Mouse (Mus musculus) limb, embryonic 10.5 days (tissue): ENCODE measurements around the gene Lipc. TPM values are rescaled to one million over a fixed set of nuclear protein-coding genes. Genes with fewer than 3 reads are reported as not detected.

ENCODE experiments used
- DNase-seq: peaks from one replicate; pipeline ENCODE4 v3.0.0-alpha.2; 2017; ENCODE audit warnings: low spot score
- H3K27ac ChIP-seq: fragments of 300-500 bp; sonication (generic); 2 replicates; pipeline ENCODE4 v1.5.1; 2016; ENCODE audit warnings: mild to moderate bottlenecking
- H3K27me3 ChIP-seq: fragments of 300-500 bp; sonication (generic); 2 replicates; pipeline ENCODE4 v1.6.1; 2016; ENCODE audit warnings: low read depth, mild to moderate bottlenecking; ENCODE audit not compliant: poor library complexity, severe bottlenecking
- H3K36me3 ChIP-seq: fragments of 300-500 bp; sonication (generic); 2 replicates; pipeline ENCODE4 v1.6.1; 2016; ENCODE audit warnings: mild to moderate bottlenecking, moderate library complexity
- H3K4me1 ChIP-seq: fragments of 300-500 bp; sonication (generic); 2 replicates; pipeline ENCODE4 v1.6.1; 2016
- H3K4me3 ChIP-seq: fragments of 300-500 bp; sonication (generic); 2 replicates; pipeline ENCODE4 v1.5.1; 2016; ENCODE audit warnings: mild to moderate bottlenecking, moderate library complexity
- H3K9me3 ChIP-seq: fragments of 300-500 bp; sonication (generic); replicated peaks from 2 replicates; pipeline ENCODE4 v1.6.1; 2016; ENCODE audit warnings: mild to moderate bottlenecking
- WGBS: fragments of 180-500 bp; shearing (Covaris S2); methylation state at CpG from one replicate; pipeline ENCODE4 v1.1.7; 2016; 5-methylcytosine and 5-hydroxymethylcytosine counted together
- polyA plus RNA-seq: library from polyadenylated mRNA; unstranded; fragments of >200 nt; fragmentation: Nextera tagmentation; extraction: Ambion mirVana; gene quantifications from 2 replicates; pipeline ENCODE4 v1.2.1, GENCODE M21; 2016

Gene Lipc
- polyA plus RNA-seq, 1 experiment from 2014 or later: not detected

DNA sequence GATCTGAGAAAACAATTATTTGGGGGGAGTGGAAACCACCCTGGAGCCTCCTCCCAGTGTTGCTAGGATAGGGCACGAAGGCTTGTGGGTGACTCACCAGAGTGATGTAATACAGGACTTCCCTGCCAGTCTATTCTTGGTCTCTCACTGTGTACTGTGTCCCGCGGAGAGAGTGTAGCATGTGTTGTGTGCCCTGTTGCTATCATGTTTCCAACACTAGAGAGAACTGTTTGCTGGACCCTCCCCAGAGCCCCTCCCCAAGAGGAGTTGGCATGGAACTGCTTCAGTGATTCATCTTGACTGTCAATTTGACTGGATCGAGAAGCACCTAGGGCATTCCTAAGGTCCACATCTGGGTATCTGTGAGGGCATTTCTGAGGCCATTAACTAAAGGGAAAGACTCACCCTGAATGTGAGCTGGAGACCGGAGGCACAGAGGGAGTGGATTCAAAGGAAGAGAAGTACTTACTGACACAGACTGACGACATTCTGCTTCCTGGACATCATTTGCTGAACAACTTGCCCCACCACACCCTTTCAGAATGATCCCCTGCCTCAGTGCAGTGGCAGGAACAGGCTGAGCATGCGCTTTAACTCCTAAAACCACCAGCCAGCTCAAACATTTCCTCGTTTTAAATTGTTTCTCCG, 9.2 kb downstream of the Lipc start:
- no peaks in the 10 kb centered on the region for H3K4me1 ChIP-seq
- no peaks in the 10 kb centered on the region for H3K36me3 ChIP-seq
- H3K9me3 ChIP-seq: no peaks in the 10 kb centered on the region
- no peak for DNase-seq
- WGBS: 83% methylated on average over 9 of the region's 9 CpGs
- no peaks in the 10 kb centered on the region for H3K27me3 ChIP-seq
- no peak overlapping the region for H3K27ac ChIP-seq
- no peak overlapping the region for H3K4me3 ChIP-seq

DNA sequence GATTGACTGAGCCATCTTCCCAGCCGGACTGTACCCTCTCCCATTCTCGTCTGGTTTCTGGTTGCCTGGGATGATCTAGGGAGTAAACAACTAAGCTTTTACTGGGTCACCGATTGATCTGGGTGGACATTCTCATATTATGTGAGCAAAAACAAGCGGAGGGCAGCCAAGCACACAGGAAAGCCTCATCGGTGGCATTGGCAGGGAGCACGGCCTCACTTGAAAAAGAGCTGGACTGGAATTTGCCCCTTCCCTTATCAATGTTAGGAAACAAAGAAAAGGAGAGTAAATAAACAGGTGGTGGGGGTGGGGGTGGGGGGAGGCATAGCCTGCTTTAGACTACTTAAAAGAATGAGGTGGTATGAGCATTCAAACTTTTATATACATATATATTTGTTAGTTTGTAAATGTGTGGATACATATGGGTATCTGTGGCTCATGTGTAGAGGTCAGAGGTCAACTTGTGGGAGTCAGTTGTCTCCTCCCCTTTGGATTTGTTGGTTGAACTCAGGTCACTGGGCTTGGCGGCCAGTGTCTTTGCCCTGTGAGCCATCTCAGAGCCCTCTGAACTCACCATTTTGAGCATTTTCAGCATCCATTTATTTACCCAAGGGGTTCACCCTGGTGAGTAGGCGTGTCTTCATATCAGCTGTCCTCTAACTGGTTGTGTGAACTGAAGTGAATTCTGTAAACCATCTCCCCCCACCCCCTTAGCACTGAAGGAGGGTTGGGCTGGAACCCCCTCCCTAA, 12.1 kb downstream of the Lipc start:
- Histone ChIP-seq H3K27ac (no peak overlapping the region), H3K9me3 (no peaks in the 10 kb centered on the region), H3K4me1 (no peaks in the 10 kb centered on the region), H3K27me3 (no peaks in the 10 kb centered on the region), H3K36me3 (no peaks in the 10 kb centered on the region), H3K4me3 (no peak overlapping the region)
- 83% methylated on average over 8 of the region's 8 CpGs for WGBS
- no peak for DNase-seq

DNA sequence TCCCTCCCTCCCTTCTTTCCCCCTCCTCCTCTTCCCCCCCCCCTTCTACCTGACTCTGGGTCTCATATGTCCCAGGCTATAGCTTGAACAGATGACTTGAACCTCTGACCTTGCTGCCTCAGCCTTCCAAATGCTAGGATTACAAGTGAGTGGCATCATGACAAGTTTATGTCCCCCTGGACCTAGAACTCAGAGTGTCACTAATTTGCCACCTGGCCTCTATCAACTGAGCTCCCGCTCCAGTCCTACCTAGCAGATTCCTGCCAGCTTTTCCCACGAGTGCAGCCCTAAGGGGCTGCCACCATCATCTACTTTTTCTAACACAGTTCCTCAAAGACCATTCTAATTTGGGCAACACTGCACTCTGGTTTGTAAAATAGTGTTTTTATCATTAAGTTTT, 13.2 kb downstream of the Lipc start:
- WGBS: 36% methylated on average over 2 of the region's 2 CpGs
- no peak for DNase-seq
- H3K27me3 ChIP-seq: no peaks in the 10 kb centered on the region
- no peak overlapping the region for H3K27ac ChIP-seq
- H3K36me3 ChIP-seq: no peaks in the 10 kb centered on the region
- no peaks in the 10 kb centered on the region for H3K4me1 ChIP-seq
- H3K4me3 ChIP-seq: no peak overlapping the region
- H3K9me3 ChIP-seq: no peaks in the 10 kb centered on the region

DNA sequence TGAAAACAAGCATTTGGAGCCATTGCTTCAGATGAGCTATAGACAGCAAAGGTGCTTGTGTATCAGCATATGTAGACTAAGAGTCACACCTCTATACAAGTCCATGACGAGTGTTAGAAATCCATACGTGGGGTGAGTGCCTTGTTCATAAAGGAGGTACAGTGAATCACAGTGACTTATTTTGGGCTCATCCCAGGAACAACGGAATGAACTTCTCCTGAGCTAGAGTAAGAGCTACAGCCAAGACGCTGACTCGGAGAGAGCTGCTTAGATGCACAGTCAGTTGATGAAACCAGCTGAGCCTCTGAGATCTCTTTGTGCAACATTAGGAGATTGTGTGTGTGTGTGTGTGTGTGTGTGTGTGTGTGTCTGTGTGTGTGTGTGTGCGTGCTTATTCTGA, 13.9 kb downstream of the Lipc start:
- H3K27me3 ChIP-seq: no peaks in the 10 kb centered on the region
- no peak for DNase-seq
- H3K27ac ChIP-seq: no peak overlapping the region
- no peaks in the 10 kb centered on the region for H3K36me3 ChIP-seq
- no peak overlapping the region for H3K4me3 ChIP-seq
- whole genome bisulfite sequencing: 91% methylated on average over 6 of the region's 6 CpGs
- H3K9me3 ChIP-seq: no peaks in the 10 kb centered on the region
- H3K4me1 ChIP-seq: no peaks in the 10 kb centered on the region

DNA sequence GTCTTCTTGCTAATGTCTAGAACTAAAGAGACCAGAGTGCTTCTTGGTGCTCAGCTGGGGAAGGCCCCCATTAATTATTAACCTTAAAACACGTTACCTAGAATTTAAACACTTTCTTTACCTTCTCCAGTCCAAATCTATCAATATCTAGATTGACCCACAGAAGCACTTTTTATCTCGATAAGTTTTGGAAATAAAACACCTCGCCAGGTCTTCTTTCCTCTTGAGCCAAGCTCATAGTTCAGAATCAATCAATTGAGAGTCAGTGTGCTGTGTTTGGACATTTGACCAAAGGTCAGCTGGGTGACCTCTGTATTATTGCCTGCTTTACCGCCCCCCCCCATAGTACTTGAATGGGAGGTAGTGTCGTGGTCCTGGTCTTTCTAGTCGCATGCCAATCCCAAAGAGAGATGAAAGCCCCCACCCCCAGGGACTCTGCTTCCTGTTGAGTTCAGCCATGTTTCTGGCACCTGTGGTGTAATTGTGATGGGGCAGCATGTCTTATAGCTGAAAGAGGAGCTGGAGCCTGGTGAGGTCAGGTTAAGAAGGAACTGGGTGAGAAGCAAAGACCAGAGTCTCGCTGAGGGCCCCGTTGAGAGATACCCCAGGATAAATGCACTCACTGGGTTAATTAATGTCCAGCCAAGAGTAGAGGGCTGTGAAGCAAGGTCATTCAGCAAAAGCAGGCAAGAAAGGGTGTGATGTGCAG, 17.3 kb downstream of the Lipc start:
- Histone ChIP-seq H3K27ac (no peak overlapping the region), H3K4me3 (no peak overlapping the region), H3K4me1 (no peaks in the 10 kb centered on the region), H3K27me3 (no peaks in the 10 kb centered on the region), H3K9me3 (no peaks in the 10 kb centered on the region), H3K36me3 (no peaks in the 10 kb centered on the region)
- 86% methylated on average over 8 of the region's 8 CpGs for WGBS
- DNase-seq: no peak

DNA sequence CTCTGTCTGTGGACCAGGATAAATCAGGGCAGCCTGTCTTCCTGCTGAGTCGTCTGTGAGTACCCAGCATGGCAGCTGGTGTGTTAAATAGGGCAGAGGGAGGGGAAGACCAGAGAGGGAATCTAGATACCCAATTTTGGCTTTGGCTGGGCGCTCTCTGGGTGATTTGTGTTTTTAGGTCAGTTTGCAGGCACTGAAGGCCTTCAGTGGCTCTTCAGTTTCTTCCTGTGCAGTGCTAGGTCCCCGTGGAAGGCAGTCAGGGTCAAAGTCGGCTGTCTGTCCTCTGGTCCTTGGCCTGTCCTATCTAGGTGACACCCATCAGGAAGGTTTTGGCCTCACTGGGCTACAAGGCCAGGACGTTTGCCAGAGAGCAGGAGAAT, 21.4 kb downstream of the Lipc start:
- Histone ChIP-seq H3K4me1 (no peaks in the 10 kb centered on the region), H3K27me3 (no peaks in the 10 kb centered on the region), H3K36me3 (no peaks in the 10 kb centered on the region), H3K27ac (no peak overlapping the region), H3K9me3 (no peaks in the 10 kb centered on the region), H3K4me3 (no peak overlapping the region)
- DNase-seq: no peak
- 75% methylated on average over 5 of the region's 5 CpGs for WGBS

DNA sequence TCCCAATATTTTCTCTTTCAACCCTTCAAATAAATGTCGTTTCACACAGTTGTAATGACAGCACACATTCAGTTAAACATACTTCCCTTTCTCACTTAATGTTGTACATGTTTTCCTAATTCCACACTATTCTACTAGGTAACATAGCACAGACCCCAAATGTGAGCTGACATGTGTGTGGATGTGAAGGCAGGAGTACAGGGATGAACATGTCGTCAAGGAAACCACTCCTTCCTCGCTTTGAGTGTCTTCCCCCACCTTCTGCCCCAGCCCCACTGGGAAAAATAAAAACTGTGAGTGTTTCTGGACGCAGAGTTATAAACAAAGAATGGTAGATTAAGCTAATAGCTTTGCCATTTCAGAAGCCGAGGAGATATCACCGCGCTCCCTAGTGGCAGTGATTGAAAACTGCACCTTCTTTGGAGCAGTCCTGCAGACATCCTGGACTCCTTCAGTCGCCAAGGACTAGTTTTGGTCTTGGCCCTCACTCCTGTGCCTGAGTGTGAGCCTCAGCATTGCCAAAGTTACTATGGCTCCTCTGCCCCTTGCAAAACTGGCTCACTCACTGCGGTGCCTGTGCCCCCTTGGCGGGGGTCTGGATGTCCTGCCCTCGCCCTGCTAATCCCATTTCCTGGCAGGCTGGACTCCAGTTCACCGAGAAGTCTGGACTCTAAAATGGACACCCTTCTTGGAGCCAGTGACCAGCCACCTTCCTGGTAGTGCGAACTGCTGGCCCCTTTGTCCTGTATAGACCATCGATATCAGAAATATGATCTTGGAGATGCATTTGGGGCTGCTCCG, 22.0 kb downstream of the Lipc start:
- WGBS: 60% methylated on average over 15 of the region's 15 CpGs

DNA sequence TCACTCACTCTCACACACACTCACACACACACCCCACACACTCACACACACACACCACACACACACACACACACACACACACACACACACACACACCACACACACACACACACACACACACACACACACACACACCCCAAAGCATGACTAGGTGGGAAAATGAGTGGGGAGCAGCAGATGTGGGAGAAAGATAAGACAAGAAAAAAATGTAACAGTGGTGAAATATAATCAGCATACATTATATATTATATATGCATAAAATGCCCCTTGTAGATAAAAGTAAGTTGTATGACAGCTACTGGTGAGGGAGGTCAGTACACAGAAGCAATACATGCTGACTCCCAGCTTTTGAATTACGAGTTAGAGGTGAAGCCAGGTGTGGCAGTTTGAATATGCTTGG, 23.6 kb downstream of the Lipc start:
- Histone ChIP-seq H3K9me3 (no peaks in the 10 kb centered on the region), H3K4me1 (no peaks in the 10 kb centered on the region), H3K27ac (no peak overlapping the region), H3K4me3 (no peak overlapping the region), H3K36me3 (no peaks in the 10 kb centered on the region), H3K27me3 (no peaks in the 10 kb centered on the region)
- no peak for DNase-seq
- WGBS: 94% methylated on average over 1 of the region's 1 CpGs

More for the DNA sequence above, 22.0 kb downstream of the Lipc start:
- no peaks in the 10 kb centered on the region for H3K27me3 ChIP-seq
- DNase-seq: peak; percentile 46
- no peak overlapping the region for H3K4me3 ChIP-seq
- H3K4me1 ChIP-seq: no peaks in the 10 kb centered on the region
- H3K36me3 ChIP-seq: no peaks in the 10 kb centered on the region
- no peak overlapping the region for H3K27ac ChIP-seq
- H3K9me3 ChIP-seq: no peaks in the 10 kb centered on the region

DNA sequence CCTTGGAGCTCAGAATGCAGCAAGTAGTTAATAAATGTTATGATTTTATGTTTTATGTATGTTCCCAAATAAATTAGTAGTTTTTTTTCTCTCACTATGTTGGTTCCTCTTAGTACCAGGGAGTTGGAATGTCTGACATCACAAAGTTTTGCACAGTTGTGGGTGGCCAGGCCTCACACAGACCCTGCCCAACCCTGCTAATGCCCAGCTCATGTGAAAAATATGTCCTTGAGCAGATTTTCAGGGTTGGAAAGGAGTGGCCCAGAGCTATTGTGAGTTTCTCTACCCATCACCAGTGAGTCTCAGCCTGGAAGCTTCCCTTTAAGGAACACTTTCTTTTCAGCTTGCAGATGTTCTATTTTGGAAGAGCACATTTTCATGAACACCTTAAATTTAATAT, 24.3 kb downstream of the Lipc start:
- Histone ChIP-seq H3K36me3 (no peaks in the 10 kb centered on the region), H3K9me3 (no peaks in the 10 kb centered on the region), H3K27ac (no peak overlapping the region), H3K27me3 (no peaks in the 10 kb centered on the region), H3K4me3 (no peak overlapping the region), H3K4me1 (peaks cover 2% of the 10 kb centered on the region; the same call in 1 of the 2 replicates)
- DNase-seq: no peak

DNA sequence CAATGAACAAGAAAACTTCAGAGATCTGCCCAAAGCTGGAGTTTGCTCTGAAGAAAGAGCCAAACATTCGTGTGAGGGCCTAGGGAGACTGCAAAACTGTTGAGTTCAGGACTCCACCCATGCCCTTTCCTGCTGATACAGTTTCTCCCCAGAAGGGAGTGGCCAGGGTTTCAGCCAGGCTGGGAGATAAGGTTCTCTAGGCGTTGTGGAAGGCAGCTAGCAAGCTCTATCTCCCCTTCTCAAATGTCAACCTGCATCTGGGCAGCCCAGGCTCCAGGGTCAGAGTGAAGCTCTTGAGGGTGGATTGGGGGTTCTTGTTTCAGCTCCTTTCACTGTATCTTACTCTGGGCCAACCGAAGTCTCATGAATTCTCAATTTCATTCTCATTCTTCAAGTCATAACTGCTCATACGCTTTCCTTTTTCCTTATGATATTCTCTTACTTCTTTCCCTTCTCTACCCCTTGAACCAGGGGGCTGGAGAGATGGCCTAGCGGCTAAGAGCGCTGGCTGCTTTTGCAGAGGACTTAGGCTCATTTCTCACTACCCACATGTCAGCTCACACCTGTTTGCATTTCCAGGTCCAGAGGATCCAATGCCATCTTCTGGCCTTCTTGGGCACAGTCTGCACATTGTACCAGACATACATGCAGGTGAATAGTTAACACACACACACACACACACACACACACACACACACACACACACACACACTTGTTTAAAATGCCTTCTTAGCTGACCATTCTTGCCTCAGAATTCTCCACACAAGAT, 25.0 kb downstream of the Lipc start:
- 67% methylated on average over 6 of the region's 6 CpGs for WGBS
- Histone ChIP-seq H3K9me3 (no peaks in the 10 kb centered on the region), H3K27me3 (no peaks in the 10 kb centered on the region), H3K4me3 (no peak overlapping the region), H3K27ac (no peak overlapping the region), H3K36me3 (no peaks in the 10 kb centered on the region), H3K4me1 (peaks cover 9% of the 10 kb centered on the region; the same call in 1 of the 2 replicates)
- no peak for DNase-seq

DNA sequence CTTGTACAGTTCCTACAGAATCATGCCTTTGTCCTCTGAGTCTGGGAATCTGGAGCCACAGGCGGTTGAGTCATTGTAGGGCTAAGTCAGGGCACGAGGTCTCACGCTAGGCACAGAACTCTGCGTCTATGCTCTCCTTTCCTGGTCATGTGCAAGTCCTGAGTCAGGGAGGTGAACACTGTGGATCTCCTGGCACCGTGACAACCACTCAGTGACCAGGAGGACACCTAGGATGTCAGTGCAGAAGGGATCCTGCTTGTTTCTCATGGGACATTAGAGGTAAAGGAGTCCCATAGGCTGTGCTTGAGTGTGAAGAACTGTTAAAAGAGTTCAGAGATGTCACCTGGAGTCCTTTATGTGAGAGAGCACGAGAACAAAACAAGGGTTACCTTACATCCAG, 26.8 kb downstream of the Lipc start:
- Histone ChIP-seq H3K27ac (no peak overlapping the region), H3K4me1 (peaks cover 11% of the 10 kb centered on the region; the same call in 1 of the 2 replicates), H3K27me3 (no peaks in the 10 kb centered on the region), H3K36me3 (no peaks in the 10 kb centered on the region), H3K4me3 (no peak overlapping the region), H3K9me3 (no peaks in the 10 kb centered on the region)
- DNase-seq: no peak
- WGBS: 91% methylated on average over 6 of the region's 6 CpGs

DNA sequence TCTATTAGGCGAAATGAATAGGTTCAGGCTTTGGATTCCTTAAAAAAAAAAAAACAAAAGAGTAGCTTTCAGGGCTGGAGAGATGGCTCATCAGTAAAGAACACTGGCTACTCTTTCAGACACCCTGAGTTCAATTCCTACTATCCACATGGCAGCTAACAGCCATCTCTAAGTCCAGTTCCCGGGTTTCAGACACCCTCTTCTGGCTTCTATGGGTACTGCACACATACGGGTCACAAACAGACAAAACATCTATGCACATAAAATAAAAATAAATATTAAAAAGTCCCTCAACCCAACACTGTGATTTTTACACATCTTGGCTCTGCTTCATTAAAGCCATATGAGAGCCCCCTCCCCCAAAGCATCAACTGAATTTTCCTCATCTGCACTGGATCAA, 27.3 kb downstream of the Lipc start:
- Histone ChIP-seq H3K36me3 (no peaks in the 10 kb centered on the region), H3K9me3 (no peaks in the 10 kb centered on the region), H3K4me1 (peaks cover 11% of the 10 kb centered on the region; the same call in 1 of the 2 replicates), H3K4me3 (no peak overlapping the region), H3K27ac (no peak overlapping the region), H3K27me3 (no peaks in the 10 kb centered on the region)
- 86% methylated on average over 3 of the region's 3 CpGs for WGBS
- no peak for DNase-seq
